Mouse (Mus musculus): ENCODE data around the gene Lgr6.

GRCm38 (mm10) chr1:135003346-135003745 lies 101.7 kb downstream of the Lgr6 start:
- TF ChIP-seq TAL1 (conservative IDR thresholded peaks at IDR 0.05; ENCODE audit: low read depth, low read length) (no peak), CTCF (IDR thresholded peaks at IDR 0.05; ENCODE audit: low read depth, low read length) (no peak), GATA2 (IDR thresholded peaks at IDR 0.05; ENCODE audit: borderline replicate concordance, low read depth, low read length) (no peak)
